Mouse (Mus musculus) lung, postnatal 0 days (tissue): ENCODE measurements around the gene Zbtb42. TPM values are rescaled to one million over a fixed set of nuclear protein-coding genes. Genes with fewer than 3 reads are reported as not detected.

Source experiments
- ATAC-seq: fragments of 200-750 bp; cut with Nextera tagmentation; 2 replicates; pipeline ENCODE4 v1.8.0; 2017; ENCODE audit warnings: moderate library complexity
- DNase-seq: peaks from one replicate; pipeline ENCODE4 v3.0.0-alpha.2; 2016; ENCODE audit warnings: low spot score
- H3K27ac ChIP-seq: fragments of 300-500 bp; sonication (generic); 2 replicates; pipeline ENCODE4 v1.5.1; 2014; ENCODE audit warnings: antibody characterized with exemption, mild to moderate bottlenecking, low read length, mixed read lengths
- H3K27me3 ChIP-seq: fragments of 300-500 bp; sonication (generic); replicated peaks from 2 replicates; pipeline ENCODE4 v1.6.1; 2014; ENCODE audit warnings: low read length, mixed read lengths; ENCODE audit not compliant: insufficient read depth
- H3K36me3 ChIP-seq: fragments of 300-500 bp; sonication (generic); 2 replicates; pipeline ENCODE4 v1.6.1; 2014; ENCODE audit warnings: low read length, mixed read lengths; ENCODE audit not compliant: insufficient read depth
- H3K4me1 ChIP-seq: fragments of 300-500 bp; sonication (generic); 2 replicates; pipeline ENCODE4 v1.6.1; 2014; ENCODE audit warnings: antibody characterized with exemption, low read depth, low read length, mixed read lengths; ENCODE audit not compliant: insufficient read depth
- H3K4me2 ChIP-seq: fragments of 300-500 bp; sonication (generic); replicated peaks from 2 replicates; pipeline ENCODE4 v1.6.1; 2014; ENCODE audit warnings: low read depth, mild to moderate bottlenecking, low read length, moderate library complexity, mixed read lengths
- H3K4me3 ChIP-seq: fragments of 300-500 bp; sonication (generic); 2 replicates; pipeline ENCODE4 v1.5.1; 2014; ENCODE audit warnings: low read depth, low read length
- H3K9ac ChIP-seq: fragments of 300-500 bp; sonication (generic); replicated peaks from 2 replicates; pipeline ENCODE4 v1.6.1; 2014; ENCODE audit warnings: low read depth, mild to moderate bottlenecking
- H3K9me3 ChIP-seq: fragments of 300-500 bp; sonication (generic); 2 replicates; pipeline ENCODE4 v1.6.1; 2016; ENCODE audit warnings: low read length, mixed read lengths
- CTCF ChIP-seq: IDR thresholded peaks from 2 replicates; pipeline ENCODE4 v1.5.1; 2016; ENCODE audit warnings: antibody characterized with exemption, mild to moderate bottlenecking
- EP300 ChIP-seq: IDR thresholded peaks from 2 replicates; pipeline ENCODE4 v1.6.1; 2016; ENCODE audit warnings: antibody characterized with exemption, mild to moderate bottlenecking, control low read depth
- WGBS: fragments of 180-500 bp; shearing (Covaris S2); extraction: QIAGEN DNeasy Blood & Tissue Kit; methylation state at CpG from one replicate; pipeline ENCODE4 v1.1.7; 2014; 5-methylcytosine and 5-hydroxymethylcytosine counted together
- polyA plus RNA-seq: library from polyadenylated mRNA; unstranded; fragments of >200 nt; fragmentation: Nextera tagmentation; extraction: Ambion mirVana; gene quantifications from 2 replicates; pipeline ENCODE4 v1.2.1, GENCODE M21; 2015

Gene Zbtb42
- polyA plus RNA-seq: 14.0 and 14.6 TPM in 2 replicates

DNA sequence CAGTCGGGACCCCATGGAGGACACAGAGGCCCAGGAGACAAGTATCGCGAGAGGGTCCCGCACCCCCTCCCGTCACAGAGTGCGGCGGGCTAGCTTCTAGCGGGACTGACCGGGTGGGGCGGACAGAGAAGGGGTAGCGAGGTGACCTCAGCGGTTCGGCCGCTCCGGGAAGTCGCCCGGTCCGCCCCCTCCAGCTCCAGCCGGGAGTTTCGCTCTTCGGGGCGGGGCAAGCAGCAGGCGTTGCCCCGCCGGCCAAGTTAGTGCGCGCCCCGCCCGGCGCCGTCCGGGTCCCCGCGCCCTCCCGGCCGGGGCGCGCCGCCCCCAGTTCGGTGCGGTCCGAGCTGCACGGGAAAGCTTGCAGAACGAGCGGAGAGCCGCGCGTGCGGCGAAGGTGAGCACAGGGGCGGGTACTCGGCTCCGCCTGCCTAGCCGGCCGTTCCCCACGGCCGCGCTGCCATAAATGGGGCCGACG is at the start of gene Zbtb42:
Zbtb42 (plus strand) TSS at position 274 of the 472 bp plus-strand sequence.
- Histone ChIP-seq H3K4me2 (peak within 1 kb of the TSS; percentile 72), H3K4me3 (peak within 1 kb of the TSS; percentile 50), H3K9me3 (no peaks in the 10 kb centered on the region), H3K27me3 (no peaks in the 10 kb centered on the region), H3K9ac (peak within 1 kb of the TSS; percentile 46), H3K4me1 (peaks cover 7% of the 10 kb centered on the region), H3K36me3 (no peaks in the 10 kb centered on the region), H3K27ac (peak within 1 kb of the TSS; percentile 80)
- TF ChIP-seq CTCF (no peak), EP300 (no peak)
- DNase-seq (peak; percentile 94), ATAC-seq (peak; percentile 74)
- under 1% methylated on average over 42 of the region's 60 CpGs for WGBS

DNA sequence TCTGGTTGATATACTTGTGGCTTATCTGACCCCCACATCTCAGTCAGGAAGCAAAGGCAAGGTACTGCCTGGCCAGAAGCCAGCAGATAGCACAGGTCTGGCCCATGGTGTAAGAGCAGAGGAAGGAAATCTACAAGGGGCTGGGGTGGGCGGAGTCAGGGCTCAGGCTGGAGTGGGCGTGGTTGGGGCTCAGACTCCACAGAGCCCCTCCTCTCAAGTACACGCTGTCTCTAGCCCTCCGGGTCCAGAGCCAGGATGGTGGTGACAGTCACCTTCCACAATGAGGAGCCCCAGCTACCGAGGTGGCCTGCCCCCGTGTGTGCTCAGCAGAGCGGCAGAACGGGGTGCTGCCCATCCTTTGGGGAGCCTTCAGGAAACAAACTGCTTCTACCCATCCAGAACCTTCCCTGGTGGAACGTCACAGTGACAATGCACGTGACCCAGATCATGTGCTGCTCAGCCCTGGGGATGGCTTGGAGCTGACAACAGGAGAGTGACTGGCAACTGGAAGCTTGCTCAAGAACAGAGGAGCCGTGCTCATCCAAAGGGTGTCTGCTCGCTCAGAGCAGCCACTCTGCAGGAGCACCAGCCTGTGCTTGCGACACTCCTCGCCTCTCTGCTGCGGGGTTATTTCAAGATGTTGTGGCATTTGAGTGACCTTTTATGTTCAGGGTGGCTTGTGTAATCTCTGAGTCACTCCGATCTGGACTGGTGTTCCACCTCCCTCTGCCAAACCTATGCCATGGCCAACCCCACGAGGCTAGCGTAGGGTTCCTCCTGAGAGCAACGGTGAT is 49.5 kb upstream of the Zbtb42 start:
- Histone ChIP-seq H3K4me2 (peak overlapping the region; percentile 48), H3K9me3 (no peaks in the 10 kb centered on the region), H3K4me1 (peaks cover 21% of the 10 kb centered on the region), H3K4me3 (no peak overlapping the region), H3K36me3 (no peaks in the 10 kb centered on the region), H3K27me3 (no peaks in the 10 kb centered on the region), H3K27ac (peak overlapping the region; percentile 85), H3K9ac (no peak overlapping the region)
- DNase-seq: peak; percentile 96
- TF ChIP-seq CTCF: 0 out of 2 replicates have a peak, but pooled peaks have one; percentile 1
- TF ChIP-seq EP300: peak; percentile 94
- ATAC-seq: peak; percentile 80
- WGBS: 15% methylated on average over 19 of the region's 19 CpGs

DNA sequence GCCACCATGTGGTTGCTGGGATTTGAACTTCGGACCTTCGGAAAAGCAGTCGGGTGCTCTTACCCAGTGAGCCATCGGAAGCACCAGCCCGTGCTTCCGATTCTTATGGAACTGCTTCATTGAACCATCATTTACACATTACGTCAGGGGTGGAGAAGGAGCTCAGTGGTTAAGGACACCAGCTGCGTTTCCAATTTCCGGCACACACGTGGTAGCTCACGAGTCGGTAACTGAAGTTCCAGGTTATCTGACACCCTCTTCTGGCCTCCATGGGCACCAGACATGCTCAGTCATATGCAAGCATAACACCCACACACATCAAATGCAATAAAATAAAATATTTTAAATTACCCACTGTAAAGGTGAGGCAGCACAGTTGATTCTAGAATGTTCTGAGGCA is 48.6 kb upstream of the Zbtb42 start:
- 94% methylated on average over 12 of the region's 12 CpGs for WGBS

DNA sequence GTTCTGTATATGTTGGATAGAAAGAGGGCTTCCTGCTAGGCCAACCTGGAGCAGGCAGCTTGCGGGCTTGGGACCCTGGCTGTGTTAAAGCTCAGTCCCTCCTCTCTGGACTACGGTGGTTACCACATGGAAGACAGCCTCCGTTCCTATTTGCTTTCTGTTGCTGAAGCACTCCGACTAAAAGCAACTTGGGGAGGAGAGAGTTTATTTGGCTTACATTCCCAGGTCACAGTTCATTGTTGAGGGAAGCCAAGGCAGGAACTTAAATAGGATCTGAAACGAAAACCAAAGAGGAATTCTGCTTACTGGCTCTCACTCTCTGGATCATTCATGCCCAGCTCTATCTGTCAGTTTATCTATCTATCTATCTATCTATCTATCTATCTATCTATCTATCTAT is 47.8 kb upstream of the Zbtb42 start:
- Histone ChIP-seq H3K4me2 (no peak overlapping the region), H3K4me3 (no peak overlapping the region), H3K27me3 (no peaks in the 10 kb centered on the region), H3K9ac (no peak overlapping the region), H3K36me3 (no peaks in the 10 kb centered on the region), H3K4me1 (peaks cover 21% of the 10 kb centered on the region), H3K9me3 (no peaks in the 10 kb centered on the region), H3K27ac (no peak overlapping the region; the same call in 1 of the 2 replicates)
- TF ChIP-seq CTCF (no peak), EP300 (no peak)
- WGBS: 51% methylated on average over 5 of the region's 5 CpGs
- no peak for DNase-seq
- no peak for ATAC-seq

More for the DNA sequence above, 48.6 kb upstream of the Zbtb42 start:
- ATAC-seq: no peak
- Histone ChIP-seq H3K36me3 (no peaks in the 10 kb centered on the region), H3K9me3 (no peaks in the 10 kb centered on the region), H3K4me2 (no peak overlapping the region), H3K9ac (no peak overlapping the region), H3K27ac (no peak overlapping the region), H3K27me3 (no peaks in the 10 kb centered on the region), H3K4me1 (peaks cover 21% of the 10 kb centered on the region), H3K4me3 (no peak overlapping the region)
- DNase-seq: no peak
- TF ChIP-seq EP300 (no peak), CTCF (no peak)

DNA sequence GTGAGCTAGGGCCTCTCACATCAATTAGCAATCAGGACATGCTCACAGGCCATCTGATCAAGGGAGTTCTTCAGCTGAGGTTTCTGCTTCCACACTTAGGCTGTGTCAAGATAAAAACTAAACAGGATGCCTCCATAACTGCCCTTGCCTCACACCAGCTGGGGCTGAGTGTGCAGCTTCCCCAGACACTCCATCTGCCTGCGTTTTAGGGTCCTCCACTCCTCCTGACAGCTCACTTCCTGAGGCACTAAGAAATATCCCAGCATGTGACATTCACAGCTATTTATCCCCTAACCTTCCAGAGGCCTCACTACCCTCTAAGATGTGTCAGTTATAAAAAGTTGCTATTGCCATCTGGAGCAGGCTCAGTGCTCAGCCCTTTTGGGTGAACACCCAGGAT is 47.2 kb upstream of the Zbtb42 start:
- Histone ChIP-seq H3K27ac (peak overlapping the region; percentile 57; the same call in 1 of the 2 replicates), H3K4me2 (no peak overlapping the region), H3K4me1 (peaks cover 21% of the 10 kb centered on the region), H3K9me3 (no peaks in the 10 kb centered on the region), H3K9ac (no peak overlapping the region), H3K27me3 (no peaks in the 10 kb centered on the region), H3K36me3 (no peaks in the 10 kb centered on the region), H3K4me3 (no peak overlapping the region)
- TF ChIP-seq CTCF (no peak), EP300 (no peak)
- 19% methylated on average over 1 of the region's 1 CpGs for WGBS
- no peak for ATAC-seq
- DNase-seq: peak; percentile 49

DNA sequence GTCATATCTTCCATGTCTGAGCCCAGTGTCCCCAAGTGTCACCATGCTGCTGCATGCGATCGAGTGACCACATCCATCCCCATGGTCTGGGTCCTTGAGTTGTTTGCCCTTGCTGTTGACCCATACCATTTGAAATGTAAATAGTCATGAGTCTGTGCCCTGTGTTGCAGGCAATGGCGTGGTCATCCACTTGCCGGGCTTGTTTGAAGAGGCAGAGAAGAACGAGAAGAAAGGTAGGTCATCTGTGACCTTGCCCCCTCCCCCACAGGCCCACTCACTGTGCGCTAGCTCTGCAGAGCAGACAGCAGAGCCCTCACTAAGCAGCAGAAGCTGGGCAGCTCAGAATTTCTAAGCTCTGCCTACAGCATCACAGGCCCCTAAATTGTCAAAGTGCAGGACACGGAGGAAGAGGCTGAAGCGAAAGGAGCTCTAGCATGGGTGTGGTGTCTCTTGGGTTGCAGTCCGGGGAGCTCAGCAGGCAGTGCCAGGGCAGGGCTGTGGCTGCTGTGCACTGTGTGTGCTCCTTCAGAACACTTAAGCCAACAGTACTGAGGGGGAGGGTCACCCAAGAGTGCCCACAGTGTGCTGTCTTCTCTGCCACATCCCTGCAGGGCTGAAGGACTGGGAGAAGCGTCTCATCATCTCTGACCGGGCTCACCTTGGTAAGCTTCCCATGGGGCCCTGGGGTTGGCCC is 46.4 kb upstream of the Zbtb42 start:
- WGBS: 47% methylated on average over 11 of the region's 11 CpGs
- Histone ChIP-seq H3K36me3 (no peaks in the 10 kb centered on the region), H3K4me2 (peak overlapping the region; percentile 9; the same call in 1 of the 2 replicates), H3K4me1 (peaks cover 21% of the 10 kb centered on the region), H3K9me3 (no peaks in the 10 kb centered on the region), H3K27me3 (no peaks in the 10 kb centered on the region), H3K27ac (peak overlapping the region; percentile 65), H3K4me3 (no peak overlapping the region), H3K9ac (no peak overlapping the region)
- DNase-seq: peak; percentile 70
- TF ChIP-seq CTCF: no peak
- peak; percentile 29; the same call in 1 of the 2 replicates for TF ChIP-seq EP300
- ATAC-seq: peak; percentile 29
